Mouse (Mus musculus): ENCODE measurements around the gene Rxfp4. TPM values are rescaled to one million over a fixed set of nuclear protein-coding genes. Genes with fewer than 3 reads are reported as not detected.

Gene Rxfp4
- polyA plus RNA-seq, 1 experiment from 2014 or later: not detected

DNA sequence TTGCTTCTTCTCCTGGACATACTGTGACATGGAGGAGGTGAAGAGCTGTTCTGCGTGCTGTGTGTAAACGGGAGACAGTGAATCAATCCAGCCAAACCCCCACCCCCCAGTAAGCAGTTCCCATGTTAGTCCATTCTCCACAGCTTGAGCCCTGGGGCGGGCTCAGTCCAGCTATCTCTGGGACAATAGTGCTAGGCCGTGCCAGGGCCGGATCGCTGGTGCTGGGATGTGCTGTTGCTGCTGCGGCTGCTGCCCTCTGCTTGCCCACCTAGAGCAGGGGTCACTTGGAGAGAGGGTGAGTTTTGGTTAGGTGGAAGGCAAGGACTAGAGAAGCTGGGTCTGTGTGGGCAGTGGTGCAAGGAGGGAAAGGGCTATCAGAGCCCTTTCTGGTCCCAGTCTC is 26.6 kb downstream of the Rxfp4 start:
- no peaks in the 10 kb centered on the region for H3K27me3 ChIP-seq (ENCODE audit: control insufficient read depth, insufficient read depth, low read length)
- no peak overlapping the region; the same call in 1 of the 2 replicates for H3K4me2 ChIP-seq (replicated peaks; ENCODE audit: low read depth, low read length)
- 0 out of 2 replicates have a peak overlapping the region, but pooled peaks have one; percentile 31 for H3K9ac ChIP-seq (ENCODE audit: low read depth, low read length)
- H3K36me3 ChIP-seq (ENCODE audit: control insufficient read depth, insufficient read depth, low read length): peaks cover 4% of the 10 kb centered on the region; the same call in 1 of the 2 replicates
- no peak overlapping the region for H3K4me3 ChIP-seq (ENCODE audit: low read depth, low read length)
- peaks cover 16% of the 10 kb centered on the region for H3K4me1 ChIP-seq (replicated peaks; ENCODE audit: control insufficient read depth, insufficient read depth, low read length)
- no peak for ATAC-seq (ENCODE audit: low FRiP score)
- WGBS: 77% methylated on average over 7 of the region's 7 CpGs
- DNase-seq (ENCODE audit: low spot score): no peak
- no peaks in the 10 kb centered on the region for H3K9me3 ChIP-seq (ENCODE audit: control insufficient read depth, low read length)
- no peak overlapping the region for H3K27ac ChIP-seq (ENCODE audit: low read depth, low read length)

DNA sequence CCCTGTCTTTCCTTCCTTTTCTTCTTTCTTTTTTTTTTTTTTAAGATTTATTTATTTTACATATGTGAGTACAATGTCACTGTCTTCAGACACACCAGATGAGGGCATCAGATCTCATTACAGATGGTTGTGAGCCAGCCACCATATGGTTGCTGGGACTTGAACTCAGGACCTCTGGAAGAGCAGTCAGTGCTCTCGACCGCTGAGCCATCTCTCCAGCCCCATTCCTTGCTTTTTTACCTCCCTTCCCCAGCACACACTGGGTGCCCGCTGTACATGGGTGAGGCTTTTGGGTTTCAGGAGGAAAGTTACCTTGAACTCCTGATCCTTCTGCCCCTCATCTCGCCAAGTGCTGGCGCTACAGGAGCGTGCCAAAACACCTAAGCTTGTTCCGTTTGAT is 27.4 kb downstream of the Rxfp4 start:
- Histone ChIP-seq H3K36me3 (ENCODE audit: control insufficient read depth, insufficient read depth, low read length) (peaks cover 4% of the 10 kb centered on the region; the same call in 1 of the 2 replicates), H3K4me1 (replicated peaks; ENCODE audit: control insufficient read depth, insufficient read depth, low read length) (peaks cover 16% of the 10 kb centered on the region), H3K9me3 (ENCODE audit: control insufficient read depth, low read length) (no peaks in the 10 kb centered on the region), H3K27me3 (ENCODE audit: control insufficient read depth, insufficient read depth, low read length) (no peaks in the 10 kb centered on the region), H3K27ac (ENCODE audit: low read depth, low read length) (no peak overlapping the region; the same call in 1 of the 2 replicates), H3K9ac (ENCODE audit: low read depth, low read length) (no peak overlapping the region), H3K4me3 (ENCODE audit: low read depth, low read length) (no peak overlapping the region), H3K4me2 (replicated peaks; ENCODE audit: low read depth, low read length) (no peak overlapping the region)
- WGBS: 92% methylated on average over 7 of the region's 7 CpGs
- no peak for DNase-seq (ENCODE audit: low spot score)
- no peak for ATAC-seq (ENCODE audit: low FRiP score)

DNA sequence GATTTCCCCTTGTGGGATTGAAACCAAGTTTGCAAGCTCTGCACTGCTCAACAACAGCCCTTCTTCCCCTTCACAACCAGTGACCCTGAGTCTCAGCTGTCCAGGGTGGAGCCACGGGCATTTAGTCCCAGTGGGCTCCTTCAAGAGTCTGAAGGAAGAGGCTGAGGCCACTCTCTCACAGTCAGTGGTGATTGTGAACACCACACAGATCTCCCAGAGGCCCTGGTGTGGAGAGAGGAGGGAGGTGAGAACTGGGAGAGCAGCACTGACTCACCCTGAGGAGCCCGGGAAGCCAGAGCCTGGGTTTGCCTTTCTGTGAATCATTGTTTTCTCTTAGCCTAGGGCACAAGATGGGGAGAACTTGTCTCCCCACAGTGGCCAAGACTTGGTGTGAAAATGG is 28.0 kb downstream of the Rxfp4 start:
- DNase-seq (ENCODE audit: low spot score): no peak
- H3K27ac ChIP-seq (ENCODE audit: low read depth, low read length): peak overlapping the region; percentile 88
- WGBS: 50% methylated on average over 2 of the region's 2 CpGs
- H3K9ac ChIP-seq (ENCODE audit: low read depth, low read length): peak overlapping the region; percentile 99
- peaks cover under 1% of the 10 kb centered on the region; the same call in 1 of the 2 replicates for H3K36me3 ChIP-seq (ENCODE audit: control insufficient read depth, insufficient read depth, low read length)
- H3K4me3 ChIP-seq (ENCODE audit: low read depth, low read length): peak overlapping the region; percentile 89
- ATAC-seq (ENCODE audit: low FRiP score): no peak
- no peaks in the 10 kb centered on the region for H3K27me3 ChIP-seq (ENCODE audit: control insufficient read depth, insufficient read depth, low read length)
- H3K4me2 ChIP-seq (replicated peaks; ENCODE audit: low read depth, low read length): peak overlapping the region; percentile 82
- no peaks in the 10 kb centered on the region for H3K9me3 ChIP-seq (ENCODE audit: control insufficient read depth, low read length)
- H3K4me1 ChIP-seq (replicated peaks; ENCODE audit: control insufficient read depth, insufficient read depth, low read length): peaks cover 16% of the 10 kb centered on the region

DNA sequence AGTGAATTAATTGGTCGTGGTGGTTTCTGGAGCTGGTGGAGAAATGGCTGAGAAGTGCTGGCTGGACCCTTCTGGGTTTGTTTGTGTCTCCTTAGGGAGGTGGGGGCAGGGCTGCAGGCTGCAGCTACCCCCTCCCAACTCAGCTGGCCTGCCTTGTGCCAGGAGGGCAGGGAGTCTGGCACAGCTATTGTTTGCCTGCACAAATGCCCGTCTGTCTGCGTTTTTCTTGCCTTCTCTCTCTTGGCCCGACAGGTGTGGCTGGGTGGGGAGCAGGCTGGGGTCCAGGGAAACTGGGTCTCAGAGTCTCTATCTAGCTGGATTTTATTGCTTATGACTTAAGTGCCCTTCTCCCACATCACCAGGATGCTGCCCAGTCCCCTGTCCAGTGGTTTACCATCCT is 28.6 kb downstream of the Rxfp4 start:
- H3K4me1 ChIP-seq (replicated peaks; ENCODE audit: control insufficient read depth, insufficient read depth, low read length): peaks cover 16% of the 10 kb centered on the region
- no peaks in the 10 kb centered on the region for H3K9me3 ChIP-seq (ENCODE audit: control insufficient read depth, low read length)
- peak overlapping the region; percentile 82 for H3K4me2 ChIP-seq (replicated peaks; ENCODE audit: low read depth, low read length)
- H3K4me3 ChIP-seq (ENCODE audit: low read depth, low read length): peak overlapping the region; percentile 89
- no peaks in the 10 kb centered on the region for H3K27me3 ChIP-seq (ENCODE audit: control insufficient read depth, insufficient read depth, low read length)
- H3K36me3 ChIP-seq (ENCODE audit: control insufficient read depth, insufficient read depth, low read length): no peaks in the 10 kb centered on the region
- 29% methylated on average over 4 of the region's 4 CpGs for WGBS
- ATAC-seq (ENCODE audit: low FRiP score) (no peak), DNase-seq (ENCODE audit: low spot score) (no peak)
- peak overlapping the region; percentile 88 for H3K27ac ChIP-seq (ENCODE audit: low read depth, low read length)
- H3K9ac ChIP-seq (ENCODE audit: low read depth, low read length): peak overlapping the region; percentile 99

DNA sequence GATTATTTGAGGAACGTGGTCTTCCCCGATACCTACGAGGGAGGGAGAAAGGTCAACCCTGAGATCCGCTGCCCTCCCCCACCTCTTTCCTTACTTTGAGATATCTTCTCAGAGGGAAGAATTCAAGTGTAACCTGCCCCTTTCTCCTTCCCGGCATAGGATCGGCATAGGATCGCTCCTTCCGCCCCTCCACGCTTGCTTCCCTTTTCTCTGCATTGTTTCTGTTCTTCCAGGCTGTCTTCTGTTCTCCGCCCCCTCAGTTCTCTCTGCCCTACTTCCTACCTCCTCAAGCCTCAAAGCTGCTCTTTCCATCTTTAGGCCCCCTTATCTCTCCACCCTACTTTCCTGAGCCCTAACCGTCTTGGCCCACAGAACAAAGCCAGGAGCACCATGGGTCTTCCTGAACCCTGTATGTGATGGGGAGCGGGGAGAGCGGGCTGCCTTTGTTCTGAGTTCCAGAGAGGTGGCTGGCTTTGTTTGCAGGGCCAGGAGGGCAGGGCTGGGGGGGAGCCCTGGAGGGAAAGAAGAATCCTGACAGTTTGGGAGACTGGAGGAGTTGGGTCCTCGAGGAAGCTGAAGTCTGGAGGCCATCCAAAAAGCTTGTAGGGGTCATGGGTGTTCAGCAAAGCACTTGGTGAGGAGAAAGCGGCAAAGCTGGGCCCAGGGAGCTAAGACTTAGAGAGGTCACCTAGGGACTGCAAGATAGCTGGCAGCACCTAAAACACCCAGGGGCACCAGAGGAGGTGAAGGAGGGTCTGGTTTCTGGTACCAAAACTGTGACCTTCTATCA is 29.4 kb downstream of the Rxfp4 start:
- DNase-seq (ENCODE audit: low spot score) (peak; percentile 56), ATAC-seq (ENCODE audit: low FRiP score) (no peak)
- Histone ChIP-seq H3K4me2 (replicated peaks; ENCODE audit: low read depth, low read length) (peak overlapping the region; percentile 82), H3K9ac (ENCODE audit: low read depth, low read length) (peak overlapping the region; percentile 99), H3K27me3 (ENCODE audit: control insufficient read depth, insufficient read depth, low read length) (no peaks in the 10 kb centered on the region), H3K4me1 (replicated peaks; ENCODE audit: control insufficient read depth, insufficient read depth, low read length) (peaks cover 16% of the 10 kb centered on the region), H3K4me3 (ENCODE audit: low read depth, low read length) (peak overlapping the region; percentile 89), H3K36me3 (ENCODE audit: control insufficient read depth, insufficient read depth, low read length) (no peaks in the 10 kb centered on the region), H3K9me3 (ENCODE audit: control insufficient read depth, low read length) (no peaks in the 10 kb centered on the region), H3K27ac (ENCODE audit: low read depth, low read length) (peak overlapping the region; percentile 88)
- WGBS: 3% methylated on average over 15 of the region's 15 CpGs

DNA sequence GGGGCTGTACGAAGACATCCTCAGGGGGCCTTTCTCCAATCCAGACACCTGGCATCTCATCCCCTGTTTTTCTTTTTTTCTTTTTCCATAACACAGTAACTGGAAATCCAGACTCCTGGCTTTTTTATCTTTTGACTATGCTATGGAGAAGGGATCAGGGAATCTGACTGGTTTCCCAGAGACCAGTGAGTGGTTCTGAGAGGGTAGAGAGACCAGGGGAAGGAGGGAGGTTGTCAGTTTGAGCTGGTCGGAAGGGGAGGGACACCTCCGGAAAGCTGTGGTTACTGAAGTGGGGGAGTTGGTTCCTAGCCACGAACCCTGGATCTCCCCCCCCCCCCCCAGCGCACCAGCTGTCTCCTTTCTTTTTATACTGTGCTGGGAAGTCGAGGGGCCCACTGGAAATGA is 30.0 kb downstream of the Rxfp4 start:
- Histone ChIP-seq H3K36me3 (ENCODE audit: control insufficient read depth, insufficient read depth, low read length) (no peaks in the 10 kb centered on the region), H3K4me2 (replicated peaks; ENCODE audit: low read depth, low read length) (peak overlapping the region; percentile 82), H3K4me1 (replicated peaks; ENCODE audit: control insufficient read depth, insufficient read depth, low read length) (peaks cover 16% of the 10 kb centered on the region), H3K27me3 (ENCODE audit: control insufficient read depth, insufficient read depth, low read length) (no peaks in the 10 kb centered on the region), H3K9ac (ENCODE audit: low read depth, low read length) (peak overlapping the region; percentile 99), H3K4me3 (ENCODE audit: low read depth, low read length) (peak overlapping the region; percentile 89), H3K27ac (ENCODE audit: low read depth, low read length) (peak overlapping the region; percentile 88), H3K9me3 (ENCODE audit: control insufficient read depth, low read length) (no peaks in the 10 kb centered on the region)
- DNase-seq (ENCODE audit: low spot score) (no peak), ATAC-seq (ENCODE audit: low FRiP score) (peak; percentile 12; the same call in 1 of the 2 replicates)
- 0% methylated on average over 3 of the region's 6 CpGs for WGBS

DNA sequence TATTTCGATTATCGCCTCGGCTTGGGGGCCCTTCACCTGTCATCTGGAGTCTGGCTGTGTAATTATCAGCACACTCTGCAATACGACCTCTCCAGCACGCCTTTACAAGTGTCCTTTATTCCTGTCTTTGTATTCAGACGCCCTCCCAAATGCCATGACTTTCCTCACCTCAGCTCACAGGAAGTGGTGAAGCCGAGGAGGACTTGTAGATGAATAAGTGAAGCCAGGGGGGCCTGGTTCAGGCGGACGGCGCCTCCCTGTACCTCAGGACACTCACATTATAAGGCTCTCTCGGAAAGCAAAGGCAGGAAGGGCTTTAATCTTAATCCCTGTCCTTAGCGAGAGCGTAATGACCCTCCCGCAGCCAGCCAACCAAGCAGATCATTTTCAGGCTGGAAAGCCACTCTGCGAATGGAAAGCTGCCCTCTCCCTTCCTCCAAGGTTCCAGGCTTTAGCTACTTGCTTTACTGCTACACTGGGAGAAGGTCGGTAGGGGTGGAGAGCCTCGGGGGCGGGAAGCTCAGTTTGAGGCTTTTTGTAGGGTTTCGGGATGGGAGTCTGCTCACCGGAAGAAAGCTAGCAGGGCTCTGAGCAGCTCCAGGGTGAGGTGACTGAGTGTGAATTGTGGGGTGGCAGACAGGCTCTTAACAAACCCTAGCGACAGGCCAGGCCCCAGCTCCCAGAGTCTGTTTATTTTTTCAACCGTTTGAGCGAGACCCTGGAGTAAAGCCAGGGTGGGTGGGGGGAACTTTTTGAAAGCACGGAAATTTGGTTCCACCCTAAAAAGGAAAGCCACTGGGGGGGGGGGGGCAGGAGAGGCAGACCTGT is 30.6 kb downstream of the Rxfp4 start:
- WGBS: under 1% methylated on average over 24 of the region's 24 CpGs
- no peak for ATAC-seq (ENCODE audit: low FRiP score)

DNA sequence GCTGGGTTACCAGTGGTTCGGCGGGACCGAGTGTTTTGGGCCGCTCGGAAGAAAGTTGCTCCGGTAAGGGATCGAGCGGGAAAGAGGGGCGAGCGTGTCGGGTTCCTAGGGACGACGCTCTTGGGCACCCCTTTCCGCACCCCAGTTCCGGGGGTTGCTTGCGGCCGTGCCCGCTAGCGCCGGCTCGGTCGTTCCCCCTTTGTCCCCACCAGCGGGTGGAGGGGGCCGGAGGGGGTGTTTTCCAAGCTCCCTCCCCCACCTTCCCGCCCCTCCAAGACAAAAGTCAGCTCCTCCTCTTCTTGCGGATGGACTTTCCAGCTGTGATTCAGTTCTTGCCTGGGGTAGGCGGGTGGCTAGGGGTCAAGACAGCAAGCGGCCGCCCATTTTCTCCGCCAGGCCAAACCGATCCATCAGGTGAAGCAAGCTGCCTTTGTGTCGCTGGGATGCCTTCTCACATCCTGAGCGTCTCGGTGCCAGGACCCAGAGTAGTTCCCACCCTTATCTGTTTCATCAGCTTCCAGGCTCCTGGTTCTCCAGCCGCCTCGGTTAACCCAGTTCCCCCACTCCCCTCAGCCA is 31.3 kb downstream of the Rxfp4 start:
- Histone ChIP-seq H3K4me1 (replicated peaks; ENCODE audit: control insufficient read depth, insufficient read depth, low read length) (peaks cover 16% of the 10 kb centered on the region), H3K4me2 (replicated peaks; ENCODE audit: low read depth, low read length) (peak overlapping the region; percentile 82), H3K36me3 (ENCODE audit: control insufficient read depth, insufficient read depth, low read length) (no peaks in the 10 kb centered on the region), H3K4me3 (ENCODE audit: low read depth, low read length) (peak overlapping the region; percentile 89), H3K9ac (ENCODE audit: low read depth, low read length) (peak overlapping the region; percentile 99), H3K9me3 (ENCODE audit: control insufficient read depth, low read length) (no peaks in the 10 kb centered on the region), H3K27me3 (ENCODE audit: control insufficient read depth, insufficient read depth, low read length) (no peaks in the 10 kb centered on the region), H3K27ac (ENCODE audit: low read depth, low read length) (peak overlapping the region; percentile 88)
- WGBS: 0% methylated on average over 33 of the region's 36 CpGs
- ATAC-seq (ENCODE audit: low FRiP score): peak; percentile 36; the same call in 1 of the 2 replicates
- DNase-seq (ENCODE audit: low spot score): no peak

More for the DNA sequence above, 30.6 kb downstream of the Rxfp4 start:
- Histone ChIP-seq H3K27me3 (ENCODE audit: control insufficient read depth, insufficient read depth, low read length) (no peaks in the 10 kb centered on the region), H3K9me3 (ENCODE audit: control insufficient read depth, low read length) (no peaks in the 10 kb centered on the region), H3K4me3 (ENCODE audit: low read depth, low read length) (peak overlapping the region; percentile 89), H3K36me3 (ENCODE audit: control insufficient read depth, insufficient read depth, low read length) (no peaks in the 10 kb centered on the region), H3K9ac (ENCODE audit: low read depth, low read length) (peak overlapping the region; percentile 99), H3K4me2 (replicated peaks; ENCODE audit: low read depth, low read length) (peak overlapping the region; percentile 82), H3K27ac (ENCODE audit: low read depth, low read length) (peak overlapping the region; percentile 88), H3K4me1 (replicated peaks; ENCODE audit: control insufficient read depth, insufficient read depth, low read length) (peaks cover 16% of the 10 kb centered on the region)
- peak; percentile 61 for DNase-seq (ENCODE audit: low spot score)
